ENCODE assay signal across 8 mouse cellular contexts in genomic region chr9:108080168-108080567, GRCm38 (mm10). TPM values are rescaled to one million over a fixed set of nuclear protein-coding genes. Genes with fewer than 3 reads are reported as not detected.
DNase-seq lines count a peak whose midpoint lies in the region; ATAC-seq lines count a peak whose summit lies in the region.

Mst1 (plus strand) TSS chr9:108080436.

- peaks cover 25% of the 10 kb centered on the region for H3K27me3 ChIP-seq in heart, embryonic 15.5 days
- H3K27me3 ChIP-seq in hindbrain, embryonic 11.5 days (ENCODE audit: control insufficient read depth, insufficient read depth, low read length), result peaks cover 22% of the 10 kb centered on the region
- peaks cover 43% of the 10 kb centered on the region for H3K27me3 ChIP-seq in midbrain, embryonic 12.5 days

- intact Hi-C loops in heart, postnatal 14 days (cut with DNase I), result no loop called here

- peaks cover 30% of the 10 kb centered on the region for H3K4me1 ChIP-seq in heart, embryonic 15.5 days (replicated peaks)
- peaks cover 3% of the 10 kb centered on the region; the same call in 1 of the 2 replicates for H3K4me1 ChIP-seq in hindbrain, embryonic 11.5 days (replicated peaks; ENCODE audit: control insufficient read depth, insufficient read depth, low read length)
- peaks cover 18% of the 10 kb centered on the region for H3K4me1 ChIP-seq in midbrain, embryonic 12.5 days

- H3K27ac ChIP-seq in heart, embryonic 15.5 days, result peak within 1 kb of the TSS; percentile 75; the same call in 1 of the 2 replicates
- no peak within 1 kb of the TSS; the same call in 1 of the 2 replicates for H3K27ac ChIP-seq in hindbrain, embryonic 11.5 days (ENCODE audit: low read depth, low read length)
- no peak within 1 kb of the TSS for H3K27ac ChIP-seq in midbrain, embryonic 12.5 days (replicated peaks)

- H3K9me3 ChIP-seq in heart, embryonic 15.5 days (replicated peaks), result no peaks in the 10 kb centered on the region
- no peaks in the 10 kb centered on the region for H3K9me3 ChIP-seq in hindbrain, embryonic 11.5 days (ENCODE audit: control insufficient read depth, low read length)
- no peaks in the 10 kb centered on the region for H3K9me3 ChIP-seq in midbrain, embryonic 12.5 days

- H3K4me3 ChIP-seq in heart, embryonic 15.5 days, result peak within 1 kb of the TSS; percentile 98
- H3K4me3 ChIP-seq in hindbrain, embryonic 11.5 days (ENCODE audit: low read depth, low read length), result peak within 1 kb of the TSS; percentile 86
- H3K4me3 ChIP-seq in midbrain, embryonic 12.5 days, result peak within 1 kb of the TSS; percentile 76

- H3K4me2 ChIP-seq in heart, embryonic 15.5 days, result peak within 1 kb of the TSS; percentile 93
- H3K4me2 ChIP-seq in hindbrain, embryonic 11.5 days (replicated peaks; ENCODE audit: low read depth, low read length), result peak within 1 kb of the TSS; percentile 79
- peak within 1 kb of the TSS; percentile 93 for H3K4me2 ChIP-seq in midbrain, embryonic 12.5 days (replicated peaks)

- peak within 1 kb of the TSS; percentile 99 for H3K9ac ChIP-seq in heart, embryonic 15.5 days
- H3K9ac ChIP-seq in hindbrain, embryonic 11.5 days (ENCODE audit: low read depth, low read length), result peak within 1 kb of the TSS; percentile 98
- H3K9ac ChIP-seq in midbrain, embryonic 12.5 days (replicated peaks), result peak within 1 kb of the TSS; percentile 85

- no peak for ATAC-seq in heart, embryonic 15.5 days (replicated peaks; ENCODE audit: insufficient number of reproducible peaks, insufficient read depth, low FRiP score, low read depth)
- ATAC-seq in hindbrain, embryonic 11.5 days (ENCODE audit: low FRiP score), result no peak
- ATAC-seq in midbrain, embryonic 12.5 days (ENCODE audit: low FRiP score, low read depth), result no peak

- 76% methylated on average over 5 of the region's 5 CpGs for WGBS in heart, embryonic 15.5 days
- WGBS in hindbrain, embryonic 11.5 days, result 80% methylated on average over 5 of the region's 5 CpGs
- 75% methylated on average over 5 of the region's 5 CpGs for WGBS in midbrain, embryonic 12.5 days

- DNase-seq in heart, postnatal 14 days, result no peak
- DNase-seq in ZHBTc4 (ENCODE audit: low read depth, low spot score) (peak; percentile 53), adipocyte (ENCODE audit: low spot score) (no peak)
- DNase-seq in hindbrain, embryonic 11.5 days (ENCODE audit: low spot score), result no peak
- DNase-seq in left cerebral cortex, adult 18-20 months (ENCODE audit: low spot score in 2 of 2), result no peak
- no peak for DNase-seq in cerebellum, adult 11-12 months

- H3K36me3 ChIP-seq in heart, embryonic 15.5 days, result peaks cover 9% of the 10 kb centered on the region
- peaks cover 4% of the 10 kb centered on the region; the same call in 1 of the 2 replicates for H3K36me3 ChIP-seq in hindbrain, embryonic 11.5 days (ENCODE audit: control insufficient read depth, insufficient read depth, low read length)
- H3K36me3 ChIP-seq in midbrain, embryonic 12.5 days, result peaks cover 11% of the 10 kb centered on the region

RNA-seq across cellular contexts. Expression of gene Mst1, which starts in this region (rescaled TPM):
- polyA plus RNA-seq in heart, embryonic 15.5 days (2015; fragmentation: Nextera tagmentation; extraction: Ambion mirVana), result 0.81 TPM in 1 of 2 replicates, not detected in the other
- under 1 TPM in 1 of 2 experiments, not detected in 1; 0.38 TPM for total RNA-seq in heart, postnatal 14 days (2021)
- 0.25 TPM in 2 replicates for polyA plus RNA-seq in hindbrain, embryonic 11.5 days (2014; fragmentation: Nextera tagmentation; extraction: Ambion mirVana)
- polyA plus RNA-seq in midbrain, embryonic 12.5 days (2016; fragmentation: Nextera tagmentation; extraction: Ambion mirVana), result 0.14 TPM in 1 of 2 replicates, not detected in the other
- total RNA-seq in left cerebral cortex, adult 18-20 months (2021), result not detected
